Mouse (Mus musculus): Measurements from ENCODE around the gene Rasgrf2. TPM values are rescaled to one million over a fixed set of nuclear protein-coding genes. Genes with fewer than 3 reads are reported as not detected.

The Rasgrf2 gene
- polyA plus RNA-seq, 1 experiment from 2014 or later, result 1.5 TPM

DNA sequence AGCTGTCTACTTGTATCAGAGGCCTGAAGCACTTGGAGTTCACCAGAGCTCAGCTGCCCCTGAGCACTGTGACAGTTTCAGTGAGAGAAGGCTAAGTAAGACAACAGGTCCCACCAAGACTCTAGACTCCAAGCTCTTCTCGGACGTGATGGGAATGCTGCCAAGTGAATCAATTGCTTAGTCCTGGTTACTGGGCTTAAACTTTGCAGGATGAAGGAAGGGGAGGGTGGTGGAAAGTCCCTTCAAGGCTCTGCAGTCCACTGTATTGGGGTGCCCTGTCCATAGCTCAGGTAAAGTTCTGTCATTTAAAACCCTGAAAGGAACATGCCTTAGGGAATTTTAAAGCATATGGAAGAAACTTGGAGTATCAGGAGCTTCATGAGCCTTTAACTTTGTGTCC is 104.8 kb downstream of the Rasgrf2 start:
- ATAC-seq, result no peak
- Histone ChIP-seq H3K9ac (ENCODE audit: low read length) (no peak overlapping the region), H3K27ac (ENCODE audit: low read depth, low read length) (no peak overlapping the region), H3K27me3 (replicated peaks; ENCODE audit: control insufficient read depth, insufficient read depth, low read length) (no peaks in the 10 kb centered on the region), H3K4me2 (ENCODE audit: low read length) (no peak overlapping the region), H3K4me1 (ENCODE audit: control insufficient read depth, insufficient read depth, low read length) (no peaks in the 10 kb centered on the region), H3K36me3 (ENCODE audit: control insufficient read depth, insufficient read depth, low read length) (no peaks in the 10 kb centered on the region), H3K9me3 (replicated peaks; ENCODE audit: control insufficient read depth, low read length) (no peaks in the 10 kb centered on the region), H3K4me3 (ENCODE audit: low read depth, low read length) (no peak overlapping the region)
- WGBS, result 81% methylated on average over 2 of the region's 2 CpGs
- no peak for DNase-seq (ENCODE audit: low spot score)

DNA sequence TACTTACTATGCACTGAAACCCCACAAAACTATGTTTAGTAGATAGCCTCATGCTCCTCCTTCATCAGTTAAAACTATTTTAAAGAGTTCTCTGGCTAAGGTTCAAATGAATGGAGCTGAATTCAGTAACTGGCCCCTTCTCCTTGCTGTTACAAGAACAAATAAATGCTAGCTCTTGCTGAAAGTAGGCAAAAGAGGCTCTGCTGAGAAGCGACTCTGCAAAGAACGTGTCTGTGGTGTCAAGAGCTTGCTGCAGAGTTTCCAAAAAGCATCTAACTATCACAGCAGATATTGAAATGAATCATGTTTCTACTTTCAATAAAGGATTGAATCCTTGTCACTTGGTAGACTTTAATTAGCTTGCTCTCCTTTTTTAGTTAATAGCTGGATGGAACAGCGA is 106.3 kb downstream of the Rasgrf2 start:
- no peaks in the 10 kb centered on the region for H3K36me3 ChIP-seq (ENCODE audit: control insufficient read depth, insufficient read depth, low read length)
- 92% methylated on average over 3 of the region's 3 CpGs for WGBS
- no peaks in the 10 kb centered on the region for H3K9me3 ChIP-seq (replicated peaks; ENCODE audit: control insufficient read depth, low read length)
- H3K4me2 ChIP-seq (ENCODE audit: low read length), result no peak overlapping the region
- no peak overlapping the region for H3K4me3 ChIP-seq (ENCODE audit: low read depth, low read length)
- H3K27me3 ChIP-seq (replicated peaks; ENCODE audit: control insufficient read depth, insufficient read depth, low read length), result no peaks in the 10 kb centered on the region
- H3K27ac ChIP-seq (ENCODE audit: low read depth, low read length), result no peak overlapping the region
- no peak for DNase-seq (ENCODE audit: low spot score)
- no peak overlapping the region for H3K9ac ChIP-seq (ENCODE audit: low read length)
- no peaks in the 10 kb centered on the region for H3K4me1 ChIP-seq (ENCODE audit: control insufficient read depth, insufficient read depth, low read length)
- ATAC-seq, result no peak

DNA sequence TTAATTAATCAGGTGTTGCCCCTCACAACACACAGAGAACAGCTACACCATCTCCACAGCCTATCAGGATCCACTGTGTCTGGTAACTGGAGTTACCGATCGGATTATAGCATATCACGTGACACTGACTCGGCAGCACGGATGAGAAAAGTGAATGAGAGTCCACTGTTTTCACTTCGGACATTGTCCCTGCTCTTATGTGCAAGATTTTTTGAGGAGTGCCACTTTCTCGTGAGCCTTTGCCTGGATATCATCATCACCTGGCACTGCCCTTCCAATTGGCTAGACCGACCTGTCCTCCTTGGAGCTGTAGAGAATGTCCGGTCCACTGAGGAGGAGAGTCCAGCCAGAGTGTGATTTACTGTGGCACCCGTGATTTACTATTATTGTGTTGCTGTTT is 109.3 kb downstream of the Rasgrf2 start:
- H3K4me3 ChIP-seq (ENCODE audit: low read depth, low read length), result no peak overlapping the region
- DNase-seq (ENCODE audit: low spot score), result no peak
- H3K9ac ChIP-seq (ENCODE audit: low read length), result no peak overlapping the region
- no peak for ATAC-seq
- H3K4me1 ChIP-seq (ENCODE audit: control insufficient read depth, insufficient read depth, low read length), result no peaks in the 10 kb centered on the region
- no peaks in the 10 kb centered on the region for H3K27me3 ChIP-seq (replicated peaks; ENCODE audit: control insufficient read depth, insufficient read depth, low read length)
- H3K9me3 ChIP-seq (replicated peaks; ENCODE audit: control insufficient read depth, low read length), result no peaks in the 10 kb centered on the region
- no peak overlapping the region for H3K27ac ChIP-seq (ENCODE audit: low read depth, low read length)
- H3K4me2 ChIP-seq (ENCODE audit: low read length), result no peak overlapping the region
- no peaks in the 10 kb centered on the region for H3K36me3 ChIP-seq (ENCODE audit: control insufficient read depth, insufficient read depth, low read length)
- WGBS, result 92% methylated on average over 10 of the region's 10 CpGs

DNA sequence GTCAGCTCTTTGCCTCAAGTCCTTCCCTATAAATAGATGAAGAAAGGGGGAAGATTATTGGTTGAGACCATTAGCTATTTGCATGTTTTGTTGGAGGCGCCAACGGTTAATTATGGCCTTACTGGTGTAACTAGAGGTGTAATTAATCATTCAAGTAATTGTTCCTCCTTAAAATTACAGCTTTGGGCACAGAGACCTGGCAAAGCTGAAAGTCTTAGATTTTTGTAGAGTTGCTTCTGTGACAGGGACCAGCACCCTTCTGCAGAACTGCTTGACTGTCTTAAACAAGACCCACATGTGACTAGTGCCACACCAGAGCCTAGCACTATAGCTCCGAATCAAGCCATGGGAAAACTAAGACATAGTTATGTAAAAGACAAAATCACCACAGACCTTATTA is 134.5 kb downstream of the Rasgrf2 start:
- Histone ChIP-seq H3K9ac (ENCODE audit: low read length) (no peak overlapping the region), H3K36me3 (ENCODE audit: control insufficient read depth, insufficient read depth, low read length) (no peaks in the 10 kb centered on the region), H3K4me2 (ENCODE audit: low read length) (no peak overlapping the region), H3K4me3 (ENCODE audit: low read depth, low read length) (no peak overlapping the region), H3K27ac (ENCODE audit: low read depth, low read length) (no peak overlapping the region), H3K4me1 (ENCODE audit: control insufficient read depth, insufficient read depth, low read length) (no peaks in the 10 kb centered on the region), H3K9me3 (replicated peaks; ENCODE audit: control insufficient read depth, low read length) (no peaks in the 10 kb centered on the region), H3K27me3 (replicated peaks; ENCODE audit: control insufficient read depth, insufficient read depth, low read length) (no peaks in the 10 kb centered on the region)
- WGBS, result 40% methylated on average over 3 of the region's 3 CpGs
- DNase-seq (ENCODE audit: low spot score) (peak; percentile 52), ATAC-seq (peak; percentile 78)

DNA sequence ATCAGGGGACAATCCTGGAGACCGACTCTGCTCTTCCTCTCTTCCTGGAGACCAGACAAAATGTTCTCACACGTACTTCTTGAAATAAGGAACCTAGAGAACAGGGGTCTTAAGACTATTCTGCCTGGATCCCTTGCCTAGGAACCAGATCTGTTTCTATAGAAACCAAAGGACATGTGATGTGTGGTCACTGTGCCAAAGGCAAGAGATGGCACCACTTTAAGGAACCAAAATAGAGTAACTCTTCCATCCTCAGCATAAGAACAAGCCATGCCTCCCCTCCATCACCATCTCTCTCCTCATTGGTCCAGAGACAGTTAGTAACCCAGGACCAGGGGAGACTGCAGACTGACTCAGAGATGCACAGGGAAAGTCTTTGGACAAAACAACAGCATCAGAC is 140.0 kb downstream of the Rasgrf2 start:
- ATAC-seq, result no peak
- Histone ChIP-seq H3K27me3 (replicated peaks; ENCODE audit: control insufficient read depth, insufficient read depth, low read length) (no peaks in the 10 kb centered on the region), H3K4me3 (ENCODE audit: low read depth, low read length) (no peak overlapping the region), H3K9me3 (replicated peaks; ENCODE audit: control insufficient read depth, low read length) (no peaks in the 10 kb centered on the region), H3K27ac (ENCODE audit: low read depth, low read length) (no peak overlapping the region), H3K9ac (ENCODE audit: low read length) (no peak overlapping the region), H3K4me1 (ENCODE audit: control insufficient read depth, insufficient read depth, low read length) (no peaks in the 10 kb centered on the region), H3K4me2 (ENCODE audit: low read length) (no peak overlapping the region), H3K36me3 (ENCODE audit: control insufficient read depth, insufficient read depth, low read length) (no peaks in the 10 kb centered on the region)
- no peak for DNase-seq (ENCODE audit: low spot score)
- WGBS, result 85% methylated on average over 2 of the region's 2 CpGs

DNA sequence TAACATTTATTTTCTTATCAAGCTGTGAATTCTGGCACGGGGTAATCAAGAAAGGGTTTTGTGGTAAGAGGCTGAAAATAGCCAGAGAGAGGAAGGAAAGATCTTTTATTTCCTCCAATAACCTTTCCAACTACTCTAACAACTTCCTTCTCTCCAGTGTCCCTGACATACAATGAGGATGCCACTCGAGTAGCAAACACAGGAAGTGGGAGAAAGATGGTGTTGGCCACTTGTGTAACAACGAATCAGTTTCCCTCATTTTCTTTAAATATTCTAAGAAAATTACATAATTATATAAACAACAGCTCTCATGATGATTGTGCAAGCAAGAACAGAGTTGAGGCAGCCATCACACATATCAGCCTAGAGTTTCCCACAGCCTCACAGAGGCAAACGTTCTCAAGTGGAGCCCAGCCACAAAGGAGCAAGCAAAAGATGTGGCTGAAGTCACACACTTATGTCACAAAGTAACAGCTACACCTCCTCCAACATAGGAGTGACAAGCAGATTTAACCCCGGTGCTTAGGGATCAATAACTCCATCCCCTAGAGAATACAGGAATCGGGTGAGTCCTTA is 140.7 kb downstream of the Rasgrf2 start:
- H3K4me2 ChIP-seq (ENCODE audit: low read length), result no peak overlapping the region
- no peak overlapping the region for H3K9ac ChIP-seq (ENCODE audit: low read length)
- H3K36me3 ChIP-seq (ENCODE audit: control insufficient read depth, insufficient read depth, low read length), result no peaks in the 10 kb centered on the region
- WGBS, result 79% methylated on average over 6 of the region's 6 CpGs
- no peaks in the 10 kb centered on the region for H3K9me3 ChIP-seq (replicated peaks; ENCODE audit: control insufficient read depth, low read length)
- H3K27me3 ChIP-seq (replicated peaks; ENCODE audit: control insufficient read depth, insufficient read depth, low read length), result no peaks in the 10 kb centered on the region
- no peak overlapping the region for H3K27ac ChIP-seq (ENCODE audit: low read depth, low read length)
- peaks cover 3% of the 10 kb centered on the region; the same call in 1 of the 2 replicates for H3K4me1 ChIP-seq (ENCODE audit: control insufficient read depth, insufficient read depth, low read length)
- DNase-seq (ENCODE audit: low spot score), result no peak
- no peak overlapping the region for H3K4me3 ChIP-seq (ENCODE audit: low read depth, low read length)
- no peak for ATAC-seq

DNA sequence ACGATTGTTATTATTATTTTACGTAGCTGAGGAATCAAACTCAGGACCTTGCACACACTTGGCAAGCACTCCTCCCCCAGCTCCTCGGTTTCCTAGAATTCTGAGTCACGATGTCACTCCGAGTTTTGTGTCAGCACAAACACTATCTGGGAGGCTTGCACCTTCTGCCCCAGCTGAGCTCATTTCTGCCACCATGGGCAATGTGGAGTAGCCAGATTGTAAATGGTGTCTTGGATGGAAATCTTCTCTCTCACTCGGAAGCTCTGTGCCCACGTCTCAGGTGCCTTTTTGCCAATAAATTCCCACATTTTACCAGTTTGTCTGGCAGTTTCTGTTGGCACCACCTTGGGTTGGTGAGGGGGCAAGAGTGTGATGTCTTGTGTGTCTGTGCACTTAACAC is 143.1 kb downstream of the Rasgrf2 start:
- DNase-seq (ENCODE audit: low spot score) (no peak), ATAC-seq (no peak)
- H3K27me3 ChIP-seq (replicated peaks; ENCODE audit: control insufficient read depth, insufficient read depth, low read length), result no peaks in the 10 kb centered on the region
- no peak overlapping the region for H3K4me3 ChIP-seq (ENCODE audit: low read depth, low read length)
- no peak overlapping the region for H3K4me2 ChIP-seq (ENCODE audit: low read length)
- 84% methylated on average over 7 of the region's 7 CpGs for WGBS
- no peaks in the 10 kb centered on the region for H3K36me3 ChIP-seq (ENCODE audit: control insufficient read depth, insufficient read depth, low read length)
- H3K9ac ChIP-seq (ENCODE audit: low read length), result no peak overlapping the region
- no peak overlapping the region for H3K27ac ChIP-seq (ENCODE audit: low read depth, low read length)
- H3K9me3 ChIP-seq (replicated peaks; ENCODE audit: control insufficient read depth, low read length), result no peaks in the 10 kb centered on the region
- H3K4me1 ChIP-seq (ENCODE audit: control insufficient read depth, insufficient read depth, low read length), result peaks cover 3% of the 10 kb centered on the region; the same call in 1 of the 2 replicates

DNA sequence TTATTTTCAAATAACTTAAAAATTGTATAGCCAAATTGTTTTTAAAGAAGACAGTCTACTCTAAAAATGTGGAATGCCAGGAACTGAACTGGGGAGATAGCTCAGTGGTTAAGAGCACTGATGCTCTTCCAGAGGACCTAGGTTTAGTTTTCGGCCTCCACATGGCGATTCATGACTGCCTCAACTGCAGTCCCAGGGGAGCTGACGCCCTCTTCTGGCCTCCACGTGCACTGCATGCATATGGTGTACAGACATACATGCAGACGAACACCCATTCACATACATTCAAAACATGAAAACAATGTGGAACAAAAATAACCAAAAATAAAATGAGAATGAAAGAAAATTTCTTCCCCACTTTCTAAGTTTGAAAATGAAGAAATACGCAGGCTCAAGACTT is 144.5 kb downstream of the Rasgrf2 start:
- DNase-seq (ENCODE audit: low spot score) (no peak), ATAC-seq (no peak)
- H3K4me1 ChIP-seq (ENCODE audit: control insufficient read depth, insufficient read depth, low read length), result peaks cover 3% of the 10 kb centered on the region; the same call in 1 of the 2 replicates
- H3K36me3 ChIP-seq (ENCODE audit: control insufficient read depth, insufficient read depth, low read length), result no peaks in the 10 kb centered on the region
- no peak overlapping the region for H3K4me3 ChIP-seq (ENCODE audit: low read depth, low read length)
- 94% methylated on average over 6 of the region's 6 CpGs for WGBS
- H3K27me3 ChIP-seq (replicated peaks; ENCODE audit: control insufficient read depth, insufficient read depth, low read length), result no peaks in the 10 kb centered on the region
- no peak overlapping the region for H3K9ac ChIP-seq (ENCODE audit: low read length)
- no peak overlapping the region for H3K4me2 ChIP-seq (ENCODE audit: low read length)
- no peak overlapping the region for H3K27ac ChIP-seq (ENCODE audit: low read depth, low read length)
- H3K9me3 ChIP-seq (replicated peaks; ENCODE audit: control insufficient read depth, low read length), result no peaks in the 10 kb centered on the region

DNA sequence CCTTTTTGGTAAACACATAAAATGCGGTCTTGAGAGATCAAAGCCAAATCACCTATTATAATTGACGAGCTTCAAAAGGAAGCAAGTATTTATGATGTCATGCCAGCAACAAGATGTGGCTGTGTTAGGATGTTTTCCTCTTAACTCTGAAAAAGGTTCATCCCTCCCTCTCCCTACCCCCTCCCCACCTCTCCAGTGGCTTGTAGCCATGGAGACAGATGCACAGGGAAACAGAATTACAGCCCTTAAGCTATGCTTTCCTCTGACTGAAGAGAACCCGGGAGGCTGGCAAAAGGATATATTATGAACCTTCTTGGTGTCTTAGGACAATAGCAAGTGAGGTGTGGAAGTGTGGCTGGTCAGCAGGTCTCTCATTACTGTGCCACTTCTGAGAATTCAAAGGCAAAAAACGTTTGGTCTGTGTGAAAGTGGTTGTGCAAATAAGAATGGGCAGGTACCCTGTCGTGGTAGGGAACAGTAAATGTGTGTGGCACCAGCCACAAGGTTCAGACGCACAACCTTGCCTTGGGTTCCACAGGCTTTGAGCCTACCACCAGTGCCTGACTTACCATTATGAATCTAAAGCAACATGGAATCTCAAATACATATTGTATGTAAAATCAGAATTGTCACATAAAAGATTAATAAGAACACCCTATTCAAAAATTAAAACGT is 145.4 kb downstream of the Rasgrf2 start:
- Histone ChIP-seq H3K4me3 (ENCODE audit: low read depth, low read length) (no peak overlapping the region), H3K9me3 (replicated peaks; ENCODE audit: control insufficient read depth, low read length) (no peaks in the 10 kb centered on the region), H3K4me2 (ENCODE audit: low read length) (no peak overlapping the region), H3K4me1 (ENCODE audit: control insufficient read depth, insufficient read depth, low read length) (peaks cover 3% of the 10 kb centered on the region; the same call in 1 of the 2 replicates), H3K36me3 (ENCODE audit: control insufficient read depth, insufficient read depth, low read length) (no peaks in the 10 kb centered on the region), H3K9ac (ENCODE audit: low read length) (no peak overlapping the region), H3K27me3 (replicated peaks; ENCODE audit: control insufficient read depth, insufficient read depth, low read length) (no peaks in the 10 kb centered on the region), H3K27ac (ENCODE audit: low read depth, low read length) (no peak overlapping the region)
- 43% methylated on average over 7 of the region's 7 CpGs for WGBS
- ATAC-seq (peak; percentile 84), DNase-seq (ENCODE audit: low spot score) (peak; percentile 53)

All from forebrain, embryonic 14.5 days (tissue).